Mouse (Mus musculus) forebrain, embryonic 16.5 days (tissue): ENCODE results near the gene Spdye4b. TPM values are rescaled to one million over a fixed set of nuclear protein-coding genes. Genes with fewer than 3 reads are reported as not detected.
"Not testable (repeated sequence)": the region's sequence is repeated elsewhere in the genome, so short reads cannot be mapped to it uniquely, and the experiment has no call there.

ENCODE experiments used
- ATAC-seq: fragments of 200-750 bp; cut with Nextera tagmentation; 2 replicates; pipeline ENCODE4 v1.8.0; 2017; ENCODE audit warnings: mild to moderate bottlenecking, moderate library complexity
- H3K27ac ChIP-seq: fragments of 300-500 bp; sonication (generic); 2 replicates; pipeline ENCODE4 v1.5.1; 2014; ENCODE audit warnings: low read length, control low read depth
- H3K27me3 ChIP-seq: fragments of 300-500 bp; sonication (generic); replicated peaks from 2 replicates; pipeline ENCODE4 v1.6.1; 2014; ENCODE audit warnings: low read length; ENCODE audit not compliant: control insufficient read depth, insufficient read depth
- H3K36me3 ChIP-seq: fragments of 300-500 bp; sonication (generic); 2 replicates; pipeline ENCODE4 v1.6.1; 2014; ENCODE audit not compliant: control insufficient read depth, insufficient read depth
- H3K4me1 ChIP-seq: fragments of 300-500 bp; sonication (generic); replicated peaks from 2 replicates; pipeline ENCODE4 v1.6.1; 2014; ENCODE audit warnings: low read length; ENCODE audit not compliant: control insufficient read depth, insufficient read depth
- H3K4me2 ChIP-seq: fragments of 300-500 bp; sonication (generic); 2 replicates; pipeline ENCODE4 v1.6.1; 2014; ENCODE audit warnings: mild to moderate bottlenecking, low read length, control low read depth
- H3K4me3 ChIP-seq: fragments of 300-500 bp; sonication (generic); replicated peaks from 2 replicates; pipeline ENCODE4 v1.5.1; 2014; ENCODE audit warnings: mild to moderate bottlenecking, low read length, control low read depth
- H3K9ac ChIP-seq: fragments of 300-500 bp; sonication (generic); replicated peaks from 2 replicates; pipeline ENCODE4 v1.6.1; 2014; ENCODE audit warnings: low read depth, low read length, control low read depth
- H3K9me3 ChIP-seq: fragments of 300-500 bp; sonication (generic); 2 replicates; pipeline ENCODE4 v1.6.1; 2016; ENCODE audit warnings: low read length; ENCODE audit not compliant: control insufficient read depth
- WGBS: fragments of 180-500 bp; shearing (Covaris S2); extraction: QIAGEN DNeasy Blood & Tissue Kit; methylation state at CpG from one replicate; pipeline ENCODE4 v1.1.7; 2014; 5-methylcytosine and 5-hydroxymethylcytosine counted together
- polyA plus RNA-seq: library from polyadenylated mRNA; unstranded; fragments of >200 nt; fragmentation: Nextera tagmentation; extraction: Ambion mirVana; gene quantifications from 2 replicates; pipeline ENCODE4 v1.2.1, GENCODE M21; 2015

The Spdye4b gene
- polyA plus RNA-seq: not detected in 2 replicates

DNA sequence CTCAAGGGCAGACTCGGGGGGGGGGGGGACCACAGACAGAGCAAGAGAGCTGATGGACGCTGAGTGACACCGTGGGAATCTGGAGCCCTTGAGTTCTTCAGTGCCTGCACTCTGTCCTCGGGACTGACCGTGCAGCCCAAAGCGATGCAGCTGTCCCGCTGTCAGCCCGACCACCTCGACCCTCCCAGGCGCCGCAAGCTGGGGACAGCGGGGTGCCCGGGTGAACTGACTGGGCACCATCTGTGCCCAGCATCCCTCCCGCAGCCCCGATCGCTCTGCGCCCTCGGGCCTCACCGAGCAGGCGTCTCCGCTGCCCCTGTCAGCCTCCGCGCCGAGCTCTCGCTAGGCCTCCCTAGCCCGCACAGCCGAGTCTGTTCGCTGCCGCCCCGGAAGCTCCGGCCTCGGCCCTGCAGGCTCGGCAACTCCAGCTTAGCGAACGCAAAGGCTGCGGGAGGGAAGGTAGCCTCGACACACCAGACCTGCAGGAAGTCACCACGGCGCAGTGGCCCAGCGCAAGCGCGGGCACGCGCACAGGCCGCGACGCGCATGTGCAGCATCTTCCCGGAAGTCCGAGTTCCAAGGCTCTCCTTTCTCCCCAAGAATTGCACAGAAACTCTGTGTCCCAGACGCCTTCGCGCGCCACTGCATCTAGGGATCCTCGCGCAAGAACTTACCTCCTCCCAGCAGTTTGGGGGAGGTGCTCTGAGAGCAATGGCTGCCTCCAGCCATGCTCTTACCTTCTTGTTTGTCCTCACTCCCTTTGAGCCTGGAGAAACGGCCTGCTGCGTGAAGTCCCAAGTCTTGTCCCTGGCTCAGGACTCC, at the start of gene Spdye4b, which contains the start of gene Rbak:
TSS of gene Spdye4b (plus strand) at position 763 of the 822 bp plus-strand sequence.
TSS of gene Rbak (minus strand) at position 521 of the 822 bp plus-strand sequence.
- peaks cover 27% of the 10 kb centered on the region for H3K36me3 ChIP-seq
- peaks cover 14% of the 10 kb centered on the region for H3K4me1 ChIP-seq
- H3K9ac ChIP-seq: peak within 1 kb of the TSS; percentile 95
- under 1% methylated on average over 58 of the region's 58 CpGs for WGBS
- ATAC-seq: peak; percentile 99
- H3K27ac ChIP-seq: peak within 1 kb of the TSS; percentile 85
- no peaks in the 10 kb centered on the region for H3K9me3 ChIP-seq
- H3K4me2 ChIP-seq: peak within 1 kb of the TSS; percentile 91
- peak within 1 kb of the TSS; percentile 63 for H3K4me3 ChIP-seq
- H3K27me3 ChIP-seq: no peaks in the 10 kb centered on the region

DNA sequence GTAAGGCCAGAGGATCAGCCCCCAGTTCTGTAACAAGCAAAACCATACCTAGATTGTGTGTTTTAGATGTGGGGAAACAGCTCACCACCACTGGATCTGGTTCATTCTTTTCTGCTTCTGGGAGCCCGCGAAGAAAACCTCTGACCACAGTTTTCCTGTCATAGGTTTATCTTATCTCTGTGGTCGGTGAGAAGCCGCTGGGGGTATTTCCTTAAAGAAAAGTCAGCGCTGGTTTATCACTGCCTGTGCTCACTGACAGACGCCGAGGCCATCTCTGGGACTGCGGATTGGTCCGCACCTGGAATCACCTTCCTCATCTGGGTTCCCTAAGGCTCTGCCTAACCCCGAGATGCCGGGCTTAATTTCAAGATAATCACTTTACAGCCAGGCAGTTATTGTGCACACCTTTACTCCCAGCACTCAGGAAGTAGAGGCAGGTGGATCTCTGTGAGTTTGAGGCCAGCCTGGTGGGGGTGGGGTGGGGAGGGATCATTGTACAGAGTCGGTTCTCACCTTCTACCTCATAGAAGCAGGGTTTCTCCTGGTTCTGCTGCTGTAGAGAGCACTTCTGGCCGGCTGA, 47.8 kb upstream of the Spdye4b start:
- Histone ChIP-seq H3K9ac (no peak overlapping the region), H3K9me3 (peaks cover 6% of the 10 kb centered on the region; the same call in 1 of the 2 replicates), H3K4me2 (no peak overlapping the region), H3K27ac (no peak overlapping the region), H3K27me3 (no peaks in the 10 kb centered on the region), H3K4me1 (no peaks in the 10 kb centered on the region), H3K4me3 (no peak overlapping the region), H3K36me3 (no peaks in the 10 kb centered on the region)
- WGBS: 87% methylated on average over 13 of the region's 13 CpGs
- ATAC-seq: no peak

DNA sequence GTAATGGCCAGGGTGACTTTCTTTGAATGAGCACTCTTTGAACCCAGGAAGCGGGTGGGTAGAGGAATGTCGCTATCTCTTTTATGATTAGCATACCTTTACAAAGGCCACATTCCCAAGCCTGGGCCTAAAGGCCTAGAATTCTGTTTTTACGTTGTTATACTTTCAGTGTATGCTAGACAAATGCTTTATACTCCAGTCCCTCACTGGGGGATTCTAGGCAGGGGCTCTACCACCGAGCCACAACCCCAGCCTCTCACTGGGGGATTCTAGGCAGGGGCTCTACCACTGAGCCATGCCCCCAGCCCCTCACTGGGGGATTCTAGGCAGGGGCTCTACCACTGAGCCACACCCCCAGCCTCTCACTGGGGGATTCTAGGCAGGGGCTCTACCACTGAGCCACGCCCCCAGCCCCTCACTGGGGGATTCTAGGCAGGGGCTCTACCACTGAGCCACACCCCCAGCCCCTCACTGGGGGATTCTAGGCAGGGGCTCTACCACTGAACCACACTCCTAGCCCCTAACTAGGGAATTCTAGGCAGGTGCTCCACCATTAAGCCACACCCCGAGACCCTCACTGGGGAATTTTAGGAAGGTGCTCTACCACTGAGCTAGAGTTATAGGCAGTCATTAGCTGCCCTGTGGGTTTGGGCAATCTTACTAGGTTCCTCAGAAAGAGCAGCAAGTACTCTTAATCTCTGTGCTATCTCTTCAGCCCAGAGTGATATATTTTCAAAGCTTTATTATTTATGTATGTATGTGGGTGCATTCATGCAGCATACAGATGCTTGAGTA, 46.4 kb upstream of the Spdye4b start:
- not testable (repeated sequence) for H3K36me3 ChIP-seq, H3K4me3 ChIP-seq, H3K9me3 ChIP-seq, H3K27ac ChIP-seq, ATAC-seq, H3K4me2 ChIP-seq, H3K9ac ChIP-seq, H3K4me1 ChIP-seq, H3K27me3 ChIP-seq
- 85% methylated on average over 3 of the region's 6 CpGs for WGBS

DNA sequence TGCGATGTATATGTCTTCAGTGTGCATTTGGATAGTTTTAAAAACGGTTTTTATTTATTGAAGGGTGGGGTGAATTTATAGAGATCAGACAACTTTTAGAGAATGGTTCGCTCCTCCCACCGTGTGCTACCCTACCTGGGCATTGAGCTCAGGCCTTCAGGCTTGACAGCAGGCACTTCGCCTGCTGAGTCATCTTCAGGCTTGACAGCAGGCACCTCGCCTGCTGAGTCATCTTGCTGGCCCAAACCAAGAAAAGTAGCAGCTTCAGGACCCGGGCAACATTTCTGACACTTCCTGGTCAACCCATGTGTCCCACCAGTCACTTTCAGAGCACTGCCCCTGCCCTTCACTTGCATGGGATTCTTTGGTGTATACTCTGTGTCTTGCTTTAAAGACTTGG, 45.8 kb upstream of the Spdye4b start:
- Histone ChIP-seq H3K4me1 (no peaks in the 10 kb centered on the region), H3K36me3 (no peaks in the 10 kb centered on the region), H3K27ac (no peak overlapping the region), H3K4me2 (no peak overlapping the region), H3K9ac (no peak overlapping the region), H3K27me3 (no peaks in the 10 kb centered on the region), H3K9me3 (no peaks in the 10 kb centered on the region; the same call in 1 of the 2 replicates), H3K4me3 (no peak overlapping the region)
- WGBS: 92% methylated on average over 7 of the region's 7 CpGs
- no peak for ATAC-seq

DNA sequence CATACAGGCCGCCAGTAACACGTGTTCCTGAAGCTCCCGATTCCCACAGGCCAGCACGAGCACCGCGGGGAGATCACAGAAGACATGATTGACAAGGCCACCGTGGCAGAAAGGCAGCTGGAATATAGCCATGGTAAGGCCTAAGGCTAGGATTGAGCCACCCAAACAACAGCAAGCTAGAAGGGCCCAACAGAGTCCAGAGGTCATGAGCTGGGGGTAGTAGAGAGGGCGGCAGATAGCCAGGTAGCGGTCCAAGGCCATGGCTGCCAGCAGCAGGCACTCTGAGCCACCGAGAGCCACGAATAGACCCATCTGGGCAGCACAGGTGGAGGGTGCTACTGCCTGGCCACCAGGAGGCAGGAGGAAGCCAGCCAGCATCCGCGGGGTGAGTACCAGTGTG, 43.2 kb upstream of the Spdye4b start:
- Histone ChIP-seq H3K4me3 (no peak overlapping the region), H3K27ac (no peak overlapping the region), H3K4me2 (no peak overlapping the region), H3K36me3 (no peaks in the 10 kb centered on the region), H3K4me1 (no peaks in the 10 kb centered on the region), H3K9me3 (no peaks in the 10 kb centered on the region), H3K9ac (no peak overlapping the region), H3K27me3 (no peaks in the 10 kb centered on the region)
- 87% methylated on average over 13 of the region's 13 CpGs for WGBS
- ATAC-seq: no peak

DNA sequence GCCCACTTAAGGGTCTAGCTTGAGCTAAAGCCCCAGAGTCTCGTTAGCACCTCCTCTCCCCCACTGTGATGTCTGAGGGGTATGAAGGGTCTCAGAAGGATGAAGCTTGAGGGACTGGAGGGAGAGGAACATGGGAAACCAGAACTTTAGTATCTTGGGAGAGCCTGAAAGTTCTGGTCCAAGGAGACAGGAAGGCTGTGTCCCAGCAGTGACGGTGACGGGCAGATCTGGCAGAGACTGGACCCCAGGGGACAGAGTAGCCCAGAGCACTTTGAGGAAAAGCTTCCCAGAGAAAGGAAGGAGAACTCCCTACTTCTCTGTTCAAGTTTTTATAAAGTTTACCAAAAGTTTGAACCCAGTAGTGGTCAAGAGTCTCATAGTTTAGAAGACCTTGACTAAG, 33.3 kb upstream of the Spdye4b start, which contains the start of gene Olfr718-ps1:
TSS of gene Olfr718-ps1 (minus strand) at position 101 of the 400 bp plus-strand sequence.
- 73% methylated on average over 3 of the region's 3 CpGs for WGBS
- no peaks in the 10 kb centered on the region for H3K4me1 ChIP-seq
- no peaks in the 10 kb centered on the region for H3K36me3 ChIP-seq
- H3K4me3 ChIP-seq: no peak within 1 kb of the TSS
- no peak within 1 kb of the TSS for H3K27ac ChIP-seq
- H3K9ac ChIP-seq: no peak within 1 kb of the TSS
- no peak for ATAC-seq
- peaks cover 3% of the 10 kb centered on the region; the same call in 1 of the 2 replicates for H3K9me3 ChIP-seq
- H3K27me3 ChIP-seq: no peaks in the 10 kb centered on the region
- H3K4me2 ChIP-seq: no peak within 1 kb of the TSS

DNA sequence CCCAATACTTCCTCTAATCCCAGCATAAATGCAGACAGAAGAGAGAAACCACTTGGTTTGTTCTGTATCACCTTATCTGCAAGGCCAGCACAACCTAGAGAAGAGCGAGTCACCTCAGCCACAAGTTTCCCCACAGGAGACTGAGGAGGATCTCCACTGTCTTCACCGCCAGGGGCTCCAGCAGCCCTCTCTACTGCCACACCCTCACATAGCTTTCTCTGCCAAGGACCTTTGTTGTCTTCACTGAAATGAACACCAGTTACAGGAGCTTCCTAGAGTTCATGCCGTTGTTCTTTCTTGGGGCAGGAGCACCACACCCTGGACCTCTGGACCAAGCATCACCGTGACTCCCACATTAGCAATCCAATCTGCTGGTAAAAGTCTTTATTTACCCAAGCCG, 32.2 kb upstream of the Spdye4b start:
- H3K9me3 ChIP-seq: peaks cover 3% of the 10 kb centered on the region; the same call in 1 of the 2 replicates
- no peak for ATAC-seq
- no peaks in the 10 kb centered on the region for H3K27me3 ChIP-seq
- H3K27ac ChIP-seq: no peak overlapping the region
- H3K4me1 ChIP-seq: no peaks in the 10 kb centered on the region
- H3K9ac ChIP-seq: no peak overlapping the region
- WGBS: 94% methylated on average over 5 of the region's 5 CpGs
- no peaks in the 10 kb centered on the region for H3K36me3 ChIP-seq
- H3K4me2 ChIP-seq: no peak overlapping the region
- H3K4me3 ChIP-seq: no peak overlapping the region

DNA sequence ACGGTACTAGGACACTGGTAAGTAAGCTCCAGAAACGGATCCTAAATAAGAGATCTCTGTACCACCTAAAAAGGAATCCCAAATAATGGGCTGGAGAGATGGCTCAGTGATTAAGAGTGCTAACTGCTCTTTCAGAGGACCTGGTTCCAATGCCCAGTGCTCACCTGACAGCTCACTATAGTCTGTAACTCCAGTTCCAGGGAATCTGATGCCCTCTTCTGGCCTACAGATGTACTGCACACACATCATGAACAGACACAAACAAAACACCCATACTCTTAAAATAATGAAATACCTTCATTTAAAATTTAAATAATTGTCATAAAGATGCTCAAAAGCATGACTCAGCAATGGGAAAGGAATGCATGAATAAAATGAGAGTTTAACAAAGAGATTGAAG, 31.3 kb upstream of the Spdye4b start:
- H3K9me3 ChIP-seq: peaks cover 3% of the 10 kb centered on the region; the same call in 1 of the 2 replicates
- no peak overlapping the region for H3K9ac ChIP-seq
- WGBS: 84% methylated on average over 2 of the region's 2 CpGs
- H3K4me3 ChIP-seq: no peak overlapping the region
- no peaks in the 10 kb centered on the region for H3K4me1 ChIP-seq
- H3K4me2 ChIP-seq: no peak overlapping the region
- no peak for ATAC-seq
- no peaks in the 10 kb centered on the region for H3K27me3 ChIP-seq
- H3K36me3 ChIP-seq: no peaks in the 10 kb centered on the region
- H3K27ac ChIP-seq: no peak overlapping the region

DNA sequence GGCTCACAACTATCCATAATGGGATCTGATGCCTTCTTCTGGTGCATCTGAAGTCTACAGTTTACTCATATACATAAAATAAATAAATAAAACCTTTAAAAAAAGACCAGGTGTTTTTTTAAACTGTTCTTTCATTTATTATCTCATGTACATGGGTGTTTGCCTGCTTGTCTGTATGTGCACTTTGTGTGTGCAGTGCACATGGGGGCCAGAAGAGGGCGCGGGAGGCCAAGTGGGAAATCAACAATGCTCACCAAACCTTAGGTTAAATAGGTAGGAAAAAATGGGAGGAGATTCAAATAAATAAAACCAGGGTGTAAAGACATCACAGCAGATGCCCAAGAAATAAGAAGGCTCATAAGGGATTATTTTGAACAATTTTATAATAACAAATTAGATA, 30.8 kb upstream of the Spdye4b start:
- Histone ChIP-seq H3K4me2 (no peak overlapping the region), H3K27me3 (no peaks in the 10 kb centered on the region), H3K9me3 (peaks cover 3% of the 10 kb centered on the region; the same call in 1 of the 2 replicates), H3K4me1 (no peaks in the 10 kb centered on the region), H3K4me3 (no peak overlapping the region), H3K9ac (no peak overlapping the region), H3K27ac (no peak overlapping the region), H3K36me3 (no peaks in the 10 kb centered on the region)
- no peak for ATAC-seq
- WGBS: 89% methylated on average over 2 of the region's 2 CpGs
